Mouse (Mus musculus) ES-Bruce4 (cell line): ENCODE measurements around the gene Tnr. TPM values are rescaled to one million over a fixed set of nuclear protein-coding genes. Genes with fewer than 3 reads are reported as not detected.

Source experiments
- H3K27ac ChIP-seq: 2 replicates; pipeline ENCODE4 v1.5.1; 2012; ENCODE audit warnings: low read length, inconsistent platforms; ENCODE audit not compliant: insufficient read depth
- H3K27me3 ChIP-seq: 2 replicates; pipeline ENCODE4 v1.6.1; 2012; ENCODE audit warnings: mild to moderate bottlenecking, low read length, inconsistent platforms; ENCODE audit not compliant: control insufficient read depth, poor library complexity, insufficient read depth, severe bottlenecking
- H3K36me3 ChIP-seq: 2 replicates; pipeline ENCODE4 v1.6.1; 2012; ENCODE audit warnings: inconsistent platforms, mild to moderate bottlenecking, low read length, moderate library complexity; ENCODE audit not compliant: control insufficient read depth, poor library complexity, insufficient read depth, severe bottlenecking
- H3K4me1 ChIP-seq: one replicate; pipeline ENCODE4 v1.8.1; 2011; ENCODE audit warnings: low read length; ENCODE audit not compliant: control insufficient read depth, insufficient read depth
- H3K4me3 ChIP-seq: 2 replicates; pipeline ENCODE4 v1.5.1; 2011; ENCODE audit warnings: low read depth, mild to moderate bottlenecking, low read length
- H3K9ac ChIP-seq: 2 replicates; pipeline ENCODE4 v1.6.1; 2012; ENCODE audit warnings: low read depth, mild to moderate bottlenecking, inconsistent platforms; ENCODE audit not compliant: poor library complexity, severe bottlenecking
- H3K9me3 ChIP-seq: replicated peaks from 2 replicates; pipeline ENCODE4 v1.6.1; 2012; ENCODE audit warnings: mild to moderate bottlenecking, low read length, inconsistent platforms; ENCODE audit not compliant: control insufficient read depth, poor library complexity, insufficient read depth, severe bottlenecking
- CTCF ChIP-seq: IDR thresholded peaks from one replicate; pipeline ENCODE4 v1.8.1; 2011; ENCODE audit warnings: low read depth, low read length
- EP300 ChIP-seq: IDR thresholded peaks from 2 replicates; pipeline ENCODE4 v1.6.1; 2011; ENCODE audit warnings: low read depth, low read length; ENCODE audit not compliant: insufficient read depth
- POLR2A ChIP-seq: IDR thresholded peaks from one replicate; pipeline ENCODE4 v1.8.1; 2011; ENCODE audit warnings: low read length; ENCODE audit not compliant: insufficient read depth
- polyA plus RNA-seq: library from polyadenylated mRNA; stranded (reverse); fragments of >200 nt; gene quantifications from 2 replicates; pipeline ENCODE4 v1.2.4, GENCODE M21; 2011; ENCODE audit warnings: low read depth; ENCODE audit not compliant: missing spikeins, insufficient read depth, insufficient read length

The Tnr gene
- polyA plus RNA-seq, 1 experiment: not detected

- Histone ChIP-seq H3K36me3 (no peaks in the 10 kb centered on the region), H3K9me3 (no peaks in the 10 kb centered on the region), H3K27ac (no peak overlapping the region), H3K4me3 (no peak overlapping the region), H3K9ac (no peak overlapping the region), H3K27me3 (0 out of 2 replicates have a peak, but pooled peaks cover 1% of the 10 kb centered on the region), H3K4me1 (no peaks in the 10 kb centered on the region)
- TF ChIP-seq CTCF (no peak), POLR2A (no peak), EP300 (no peak)
These were observed 28.2 kb downstream of the Tnr start for GRCm38 (mm10) chr1:159551591-159552442.

DNA sequence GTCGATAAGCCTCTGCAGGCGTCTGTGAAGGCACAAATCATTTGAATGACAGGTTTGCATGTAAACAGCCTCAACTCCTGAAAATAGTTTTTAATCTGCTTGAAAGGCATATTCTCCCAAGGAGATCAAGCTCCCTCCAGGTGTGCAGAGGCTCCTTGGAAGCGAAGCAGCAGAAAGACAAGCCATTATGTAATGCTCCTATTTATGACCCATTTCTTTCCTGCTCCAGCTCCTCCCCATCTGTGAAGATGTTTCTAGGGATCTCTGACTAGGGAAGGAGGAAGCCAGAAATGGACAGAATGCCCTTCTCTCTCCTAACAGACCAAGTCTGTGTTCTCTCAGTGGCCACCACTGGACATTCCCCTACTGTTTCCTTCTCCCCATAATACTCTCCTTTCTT is 38.0 kb downstream of the Tnr start:
- TF ChIP-seq POLR2A (no peak), CTCF (no peak), EP300 (no peak)
- H3K9me3 ChIP-seq: no peaks in the 10 kb centered on the region
- H3K27ac ChIP-seq: no peak overlapping the region
- no peaks in the 10 kb centered on the region for H3K4me1 ChIP-seq
- no peak overlapping the region for H3K9ac ChIP-seq
- no peak overlapping the region for H3K4me3 ChIP-seq
- H3K36me3 ChIP-seq: no peaks in the 10 kb centered on the region
- no peaks in the 10 kb centered on the region for H3K27me3 ChIP-seq

GRCm38 (mm10) chr1:159565129-159565528 is 41.6 kb downstream of the Tnr start:
- H3K4me3 ChIP-seq: no peak overlapping the region
- H3K27ac ChIP-seq: no peak overlapping the region
- no peak for TF ChIP-seq POLR2A
- TF ChIP-seq EP300: no peak
- no peak for TF ChIP-seq CTCF
- H3K36me3 ChIP-seq: no peaks in the 10 kb centered on the region
- H3K27me3 ChIP-seq: no peaks in the 10 kb centered on the region
- no peaks in the 10 kb centered on the region for H3K9me3 ChIP-seq
- H3K9ac ChIP-seq: no peak overlapping the region
- H3K4me1 ChIP-seq: no peaks in the 10 kb centered on the region

DNA sequence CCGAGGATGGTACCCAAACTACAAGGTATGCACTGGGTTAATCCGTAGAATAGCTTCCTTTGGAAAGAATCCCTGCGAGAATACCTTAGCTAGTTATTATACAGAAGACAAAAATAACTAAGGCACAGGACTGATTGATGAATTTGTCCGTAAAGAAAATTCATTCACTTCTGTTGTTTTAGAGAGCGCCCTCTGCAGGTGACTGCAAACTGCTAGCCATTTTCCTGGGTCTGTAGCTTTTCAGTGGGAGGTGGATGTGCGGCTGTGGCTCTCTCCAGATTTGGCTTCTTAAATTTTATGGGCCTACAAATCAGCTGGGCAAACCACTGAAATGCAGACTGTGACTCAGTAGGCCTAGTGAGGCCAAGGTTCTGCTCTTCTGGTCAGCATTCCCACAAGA is 42.5 kb downstream of the Tnr start:
- H3K4me3 ChIP-seq: no peak overlapping the region
- H3K4me1 ChIP-seq: no peaks in the 10 kb centered on the region
- H3K36me3 ChIP-seq: no peaks in the 10 kb centered on the region
- H3K27ac ChIP-seq: no peak overlapping the region
- H3K9me3 ChIP-seq: no peaks in the 10 kb centered on the region
- H3K9ac ChIP-seq: no peak overlapping the region
- TF ChIP-seq EP300 (no peak), CTCF (peak; percentile 19), POLR2A (no peak)
- no peaks in the 10 kb centered on the region for H3K27me3 ChIP-seq

DNA sequence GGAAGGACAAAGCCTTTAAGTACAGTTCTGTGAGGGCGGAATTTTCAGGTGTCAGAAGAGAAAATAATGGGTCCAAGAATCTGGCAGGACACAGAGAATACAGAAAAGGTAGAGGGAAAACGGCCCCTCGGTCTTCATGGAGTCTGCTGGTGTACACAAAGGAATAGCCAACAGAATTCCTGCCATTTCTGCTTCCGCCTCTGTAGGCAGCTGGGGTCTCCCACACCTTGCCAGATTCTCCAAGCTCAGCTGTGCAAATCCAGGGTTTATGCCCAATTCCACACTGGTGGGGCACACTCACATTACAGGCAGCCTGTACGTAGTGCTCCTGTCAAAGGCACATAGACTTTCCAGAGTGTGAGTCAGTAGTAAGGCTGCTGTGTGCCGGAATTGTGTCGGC is 43.6 kb downstream of the Tnr start:
- no peaks in the 10 kb centered on the region for H3K4me1 ChIP-seq
- H3K36me3 ChIP-seq: no peaks in the 10 kb centered on the region
- no peaks in the 10 kb centered on the region for H3K9me3 ChIP-seq
- TF ChIP-seq CTCF (no peak), POLR2A (no peak), EP300 (no peak)
- no peaks in the 10 kb centered on the region for H3K27me3 ChIP-seq
- H3K4me3 ChIP-seq: no peak overlapping the region
- no peak overlapping the region for H3K27ac ChIP-seq
- no peak overlapping the region for H3K9ac ChIP-seq

DNA sequence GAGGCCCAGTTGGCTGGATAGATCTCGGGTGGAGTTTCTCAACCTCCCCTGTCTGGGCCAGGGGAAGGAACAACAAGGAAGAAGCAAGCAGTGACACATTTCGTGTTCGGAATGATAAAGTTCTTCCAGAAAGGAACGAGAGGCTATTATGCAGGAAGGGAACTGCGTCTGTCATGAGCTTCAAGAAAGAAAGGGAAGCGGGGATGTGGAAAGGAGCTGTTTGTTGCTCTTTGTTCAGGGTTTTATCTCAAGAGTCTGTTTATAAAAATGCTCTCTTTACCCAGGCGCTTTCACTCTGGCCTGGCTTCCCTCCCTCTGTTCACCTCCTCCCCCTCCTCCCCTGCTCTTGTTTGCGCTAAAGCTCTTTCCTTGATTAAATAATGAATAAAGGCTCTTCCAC is 46.7 kb downstream of the Tnr start:
- H3K9ac ChIP-seq: no peak overlapping the region
- H3K27me3 ChIP-seq: no peaks in the 10 kb centered on the region
- H3K4me3 ChIP-seq: no peak overlapping the region
- TF ChIP-seq CTCF: no peak
- no peak for TF ChIP-seq EP300
- no peak for TF ChIP-seq POLR2A
- no peaks in the 10 kb centered on the region for H3K36me3 ChIP-seq
- no peaks in the 10 kb centered on the region for H3K4me1 ChIP-seq
- H3K27ac ChIP-seq: no peak overlapping the region
- H3K9me3 ChIP-seq: no peaks in the 10 kb centered on the region
